Mouse (Mus musculus) 3T3-L1 (cell line): Measurements from ENCODE around the gene Sdk2.

ENCODE experiments used
- DNase-seq: peaks from one replicate; pipeline ENCODE4 v3.0.0-alpha.2; 2015; ENCODE audit warnings: low read depth, low spot score

Gene Sdk2

GRCm38 (mm10) chr11:113930112-113930511, 136.7 kb downstream of the Sdk2 start:
- no peak for DNase-seq

GRCm38 (mm10) chr11:113928831-113929230, 138.0 kb downstream of the Sdk2 start:
- no peak for DNase-seq

GRCm38 (mm10) chr11:113928291-113928690, 138.6 kb downstream of the Sdk2 start:
- DNase-seq, result no peak

- no peak for DNase-seq
Measured at GRCm38 (mm10) chr11:113927826-113928225, 139.0 kb downstream of the Sdk2 start.

- peak; percentile 66 for DNase-seq
Measured at GRCm38 (mm10) chr11:113927231-113927630, 139.6 kb downstream of the Sdk2 start.

GRCm38 (mm10) chr11:113923137-113923536, 143.7 kb downstream of the Sdk2 start:
- DNase-seq, result no peak

GRCm38 (mm10) chr11:113903131-113903860, 163.6 kb downstream of the Sdk2 start:
- no peak for DNase-seq

GRCm38 (mm10) chr11:113901906-113902305, 164.9 kb downstream of the Sdk2 start:
- DNase-seq, result no peak

- no peak for DNase-seq
Measured at GRCm38 (mm10) chr11:113898671-113899070, 168.2 kb downstream of the Sdk2 start.

- DNase-seq, result no peak
Measured at GRCm38 (mm10) chr11:113896006-113896405, 170.8 kb downstream of the Sdk2 start.

GRCm38 (mm10) chr11:113892924-113893323, 173.9 kb downstream of the Sdk2 start:
- no peak for DNase-seq

- DNase-seq, result no peak
Measured at GRCm38 (mm10) chr11:113892067-113892466, 174.8 kb downstream of the Sdk2 start.

GRCm38 (mm10) chr11:113888156-113888750, 178.6 kb downstream of the Sdk2 start:
- DNase-seq, result peak; percentile 3

- no peak for DNase-seq
Measured at GRCm38 (mm10) chr11:113886299-113886698, 180.5 kb downstream of the Sdk2 start.

GRCm38 (mm10) chr11:113884962-113885361, 181.9 kb downstream of the Sdk2 start:
- DNase-seq, result no peak

GRCm38 (mm10) chr11:113883031-113883430, 183.8 kb downstream of the Sdk2 start:
- no peak for DNase-seq

GRCm38 (mm10) chr11:113881864-113882263, 185.0 kb downstream of the Sdk2 start:
- no peak for DNase-seq

- DNase-seq, result no peak
Measured at GRCm38 (mm10) chr11:113867066-113867465, 199.8 kb downstream of the Sdk2 start.

- peak; percentile 86 for DNase-seq
Measured at GRCm38 (mm10) chr11:113865627-113866026, 201.2 kb downstream of the Sdk2 start.

- DNase-seq, result peak; percentile 33
Measured at GRCm38 (mm10) chr11:113863408-113863807, 203.4 kb downstream of the Sdk2 start.

- no peak for DNase-seq
Measured at GRCm38 (mm10) chr11:113855661-113856060, 211.2 kb downstream of the Sdk2 start.

GRCm38 (mm10) chr11:113851750-113852149, 215.1 kb downstream of the Sdk2 start:
- DNase-seq, result no peak

- no peak for DNase-seq
Measured at GRCm38 (mm10) chr11:113849322-113849721, 217.5 kb downstream of the Sdk2 start.
